Mouse (Mus musculus) liver, embryonic 15.5 days (tissue): ENCODE data around the gene Cldn10. TPM values are rescaled to one million over a fixed set of nuclear protein-coding genes. Genes with fewer than 3 reads are reported as not detected.

Experiments used
- ATAC-seq: fragments of 200-750 bp; cut with Nextera tagmentation; 2 replicates; pipeline ENCODE4 v1.8.0; 2017; ENCODE audit warnings: moderate number of reproducible peaks, mild to moderate bottlenecking, moderate library complexity; ENCODE audit not compliant: insufficient read depth
- H3K27ac ChIP-seq: fragments of 300-500 bp; sonication (generic); replicated peaks from 2 replicates; pipeline ENCODE4 v1.5.1; 2015; ENCODE audit warnings: mild to moderate bottlenecking, inconsistent platforms
- H3K27me3 ChIP-seq: fragments of 300-500 bp; sonication (generic); 2 replicates; pipeline ENCODE4 v1.6.1; 2015; ENCODE audit warnings: mild to moderate bottlenecking, inconsistent platforms
- H3K36me3 ChIP-seq: fragments of 300-500 bp; sonication (generic); replicated peaks from 2 replicates; pipeline ENCODE4 v1.6.1; 2015; ENCODE audit warnings: moderate library complexity, mild to moderate bottlenecking, inconsistent platforms
- H3K4me1 ChIP-seq: fragments of 300-500 bp; sonication (generic); replicated peaks from 2 replicates; pipeline ENCODE4 v1.6.1; 2015; ENCODE audit warnings: inconsistent platforms
- H3K4me2 ChIP-seq: fragments of 300-500 bp; sonication (generic); 2 replicates; pipeline ENCODE4 v1.6.1; 2015; ENCODE audit warnings: moderate library complexity, mild to moderate bottlenecking, inconsistent platforms
- H3K4me3 ChIP-seq: fragments of 300-500 bp; sonication (generic); replicated peaks from 2 replicates; pipeline ENCODE4 v1.5.1; 2015; ENCODE audit warnings: mild to moderate bottlenecking, inconsistent platforms
- H3K9ac ChIP-seq: fragments of 300-500 bp; sonication (generic); 2 replicates; pipeline ENCODE4 v1.6.1; 2015; ENCODE audit warnings: moderate library complexity, mild to moderate bottlenecking, inconsistent platforms
- H3K9me3 ChIP-seq: fragments of 300-500 bp; sonication (generic); replicated peaks from 2 replicates; pipeline ENCODE4 v1.6.1; 2016; ENCODE audit warnings: inconsistent platforms
- WGBS: fragments of 180-500 bp; shearing (Covaris S2); methylation state at CpG from one replicate; pipeline ENCODE4 v1.1.7; 2015; ENCODE audit warnings: mixed read lengths; ENCODE audit not compliant: insufficient replicate concordance; 5-methylcytosine and 5-hydroxymethylcytosine counted together
- polyA plus RNA-seq: library from polyadenylated mRNA; unstranded; fragments of >200 nt; fragmentation: Nextera tagmentation; extraction: Ambion mirVana; gene quantifications from 2 replicates; pipeline ENCODE4 v1.2.1, GENCODE M21; 2015

Cldn10 gene
- polyA plus RNA-seq, 1 experiment from 2014 or later: 0.30 TPM

DNA sequence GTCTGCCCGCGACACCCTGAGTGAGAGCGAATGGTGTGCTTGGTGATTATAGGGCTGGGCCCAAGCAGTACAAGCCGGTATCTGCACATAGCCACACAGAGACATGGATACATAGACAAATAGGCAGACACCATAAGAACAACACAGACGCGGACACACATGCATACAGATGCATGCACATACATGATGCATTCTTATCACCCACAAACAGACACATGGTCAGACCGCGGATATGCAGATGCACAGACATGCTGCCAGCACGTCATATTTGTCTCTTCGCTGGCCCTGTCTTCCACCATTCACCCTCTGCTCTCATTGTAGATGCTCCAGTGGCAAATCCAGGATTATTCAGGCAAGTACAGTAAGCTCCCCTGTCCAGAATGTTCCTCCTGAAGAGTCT, 59.1 kb downstream of the Cldn10 start:
- Histone ChIP-seq H3K4me2 (no peak overlapping the region), H3K9me3 (no peaks in the 10 kb centered on the region), H3K27me3 (peaks cover 18% of the 10 kb centered on the region; the same call in 1 of the 2 replicates), H3K4me1 (0 out of 2 replicates have a peak, but pooled peaks cover 3% of the 10 kb centered on the region), H3K36me3 (no peaks in the 10 kb centered on the region), H3K9ac (no peak overlapping the region), H3K27ac (no peak overlapping the region), H3K4me3 (no peak overlapping the region)
- no peak for ATAC-seq
- WGBS: 74% methylated on average over 10 of the region's 10 CpGs

DNA sequence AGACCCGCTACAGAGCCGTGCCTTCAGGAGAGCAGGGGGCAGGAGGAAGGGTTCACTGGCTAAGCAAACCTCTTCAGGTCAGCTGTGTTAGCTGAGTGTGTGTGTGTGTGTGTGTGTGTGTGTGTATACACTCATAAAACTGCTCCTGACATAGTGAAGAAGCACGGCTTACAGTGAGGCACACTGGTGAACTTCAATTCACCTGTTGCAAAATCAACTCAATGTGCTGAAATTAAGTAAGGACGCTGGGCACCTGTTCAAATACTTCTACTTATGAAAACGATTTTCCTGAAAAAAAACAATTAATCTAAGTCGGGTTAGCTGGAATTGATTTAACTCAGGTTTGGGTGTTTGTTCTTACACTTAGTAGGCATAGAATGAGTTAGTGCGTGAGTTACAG, 60.5 kb downstream of the Cldn10 start:
- Histone ChIP-seq H3K27ac (no peak overlapping the region), H3K4me1 (no peaks in the 10 kb centered on the region), H3K9ac (no peak overlapping the region), H3K27me3 (peaks cover 23% of the 10 kb centered on the region; the same call in 1 of the 2 replicates), H3K4me3 (no peak overlapping the region), H3K36me3 (no peaks in the 10 kb centered on the region), H3K4me2 (no peak overlapping the region), H3K9me3 (no peaks in the 10 kb centered on the region)
- no peak for ATAC-seq
- 60% methylated on average over 7 of the region's 7 CpGs for WGBS

DNA sequence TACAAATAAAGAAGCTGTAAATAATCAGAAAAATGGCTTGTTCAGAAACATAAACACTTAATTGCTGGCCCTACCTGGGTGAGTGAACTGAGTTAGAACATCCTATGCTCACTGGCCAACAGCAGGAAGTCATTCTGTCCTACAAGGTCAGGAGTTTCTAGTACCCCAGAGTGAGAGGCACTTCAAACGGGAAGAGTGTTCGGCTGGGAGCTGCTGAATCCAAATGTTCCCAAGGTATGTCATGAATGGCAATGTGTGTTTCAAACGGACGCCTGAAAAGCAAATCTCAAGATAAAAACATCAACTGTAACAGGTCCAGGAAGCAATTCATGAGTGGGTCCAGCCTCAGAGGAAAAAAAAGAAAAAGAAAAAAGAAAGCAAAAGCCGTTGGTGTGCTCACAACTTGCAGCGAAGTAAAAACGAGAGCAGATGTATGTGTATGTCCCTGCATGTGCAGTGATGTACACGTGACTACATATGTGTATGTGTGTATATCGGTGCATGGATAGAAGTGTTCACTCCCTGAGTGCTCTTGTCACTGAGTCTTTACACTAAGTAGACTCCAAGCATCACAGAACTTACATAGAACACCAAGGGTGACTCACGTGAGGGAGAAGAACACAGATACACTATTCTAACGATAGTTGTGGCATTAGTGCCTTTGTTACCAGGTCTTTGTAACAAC, 62.4 kb downstream of the Cldn10 start:
- WGBS: 52% methylated on average over 11 of the region's 11 CpGs

DNA sequence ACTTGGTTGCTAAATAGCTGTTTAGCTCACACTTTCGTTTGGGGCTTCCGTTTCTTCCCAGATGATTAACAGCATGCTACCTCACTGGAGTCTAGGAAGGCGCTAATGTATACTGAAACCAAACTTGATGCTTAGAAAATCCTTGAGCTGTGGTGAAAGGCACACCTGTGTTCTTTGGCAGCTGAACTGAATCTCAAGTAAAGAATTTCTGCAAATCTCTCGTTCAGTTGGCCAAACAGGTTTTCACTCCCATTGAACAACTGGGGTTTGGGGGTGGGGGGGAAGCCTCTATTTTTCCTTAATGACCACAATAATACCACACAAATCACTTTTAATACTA, 63.0 kb downstream of the Cldn10 start:
- H3K4me3 ChIP-seq: no peak overlapping the region
- no peak for ATAC-seq
- WGBS: 42% methylated on average over 4 of the region's 4 CpGs
- no peaks in the 10 kb centered on the region for H3K36me3 ChIP-seq
- no peak overlapping the region for H3K9ac ChIP-seq
- peaks cover 45% of the 10 kb centered on the region for H3K27me3 ChIP-seq
- no peak overlapping the region for H3K4me2 ChIP-seq
- no peaks in the 10 kb centered on the region for H3K9me3 ChIP-seq
- peaks cover 19% of the 10 kb centered on the region for H3K4me1 ChIP-seq
- no peak overlapping the region for H3K27ac ChIP-seq

More for the DNA sequence above, 62.4 kb downstream of the Cldn10 start:
- no peaks in the 10 kb centered on the region for H3K36me3 ChIP-seq
- H3K9ac ChIP-seq: no peak overlapping the region
- H3K4me3 ChIP-seq: no peak overlapping the region
- H3K27me3 ChIP-seq: peaks cover 40% of the 10 kb centered on the region
- no peaks in the 10 kb centered on the region for H3K9me3 ChIP-seq
- ATAC-seq: no peak
- peaks cover 14% of the 10 kb centered on the region for H3K4me1 ChIP-seq
- H3K27ac ChIP-seq: no peak overlapping the region
- no peak overlapping the region for H3K4me2 ChIP-seq

DNA sequence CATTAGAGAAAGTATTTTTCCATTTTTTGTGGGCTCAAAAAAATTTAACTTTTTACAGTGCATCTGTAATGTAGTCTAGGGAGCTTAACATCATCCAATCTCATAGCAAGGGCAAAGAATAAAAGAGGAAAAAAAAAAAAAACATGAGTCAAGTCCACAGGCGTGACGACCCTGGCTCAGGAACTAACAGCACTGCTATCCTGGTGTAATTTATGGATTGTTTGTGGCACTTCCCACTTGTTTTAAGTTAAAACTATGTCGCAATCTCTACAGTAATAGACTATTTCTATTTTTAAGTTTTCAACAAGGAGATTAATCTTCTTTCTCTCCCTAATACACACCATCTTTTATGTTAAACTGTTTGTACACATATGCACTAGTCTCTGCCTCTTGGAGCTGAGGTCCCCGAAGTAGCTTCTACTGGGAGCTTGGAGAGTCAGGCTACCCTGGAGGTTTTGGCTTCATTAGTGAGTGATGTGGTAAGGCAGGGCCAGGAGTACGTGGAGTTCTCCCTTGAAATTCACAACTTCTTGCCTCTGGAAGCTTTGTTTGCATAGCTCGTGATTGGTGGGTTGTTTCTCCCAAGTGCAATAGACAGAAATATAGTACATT, 63.9 kb downstream of the Cldn10 start:
- no peaks in the 10 kb centered on the region for H3K36me3 ChIP-seq
- WGBS: 41% methylated on average over 6 of the region's 6 CpGs
- no peak overlapping the region for H3K27ac ChIP-seq
- H3K4me3 ChIP-seq: no peak overlapping the region
- H3K9me3 ChIP-seq: no peaks in the 10 kb centered on the region
- no peak overlapping the region for H3K9ac ChIP-seq
- no peak for ATAC-seq
- no peak overlapping the region for H3K4me2 ChIP-seq
- H3K27me3 ChIP-seq: peaks cover 48% of the 10 kb centered on the region
- H3K4me1 ChIP-seq: peaks cover 19% of the 10 kb centered on the region

DNA sequence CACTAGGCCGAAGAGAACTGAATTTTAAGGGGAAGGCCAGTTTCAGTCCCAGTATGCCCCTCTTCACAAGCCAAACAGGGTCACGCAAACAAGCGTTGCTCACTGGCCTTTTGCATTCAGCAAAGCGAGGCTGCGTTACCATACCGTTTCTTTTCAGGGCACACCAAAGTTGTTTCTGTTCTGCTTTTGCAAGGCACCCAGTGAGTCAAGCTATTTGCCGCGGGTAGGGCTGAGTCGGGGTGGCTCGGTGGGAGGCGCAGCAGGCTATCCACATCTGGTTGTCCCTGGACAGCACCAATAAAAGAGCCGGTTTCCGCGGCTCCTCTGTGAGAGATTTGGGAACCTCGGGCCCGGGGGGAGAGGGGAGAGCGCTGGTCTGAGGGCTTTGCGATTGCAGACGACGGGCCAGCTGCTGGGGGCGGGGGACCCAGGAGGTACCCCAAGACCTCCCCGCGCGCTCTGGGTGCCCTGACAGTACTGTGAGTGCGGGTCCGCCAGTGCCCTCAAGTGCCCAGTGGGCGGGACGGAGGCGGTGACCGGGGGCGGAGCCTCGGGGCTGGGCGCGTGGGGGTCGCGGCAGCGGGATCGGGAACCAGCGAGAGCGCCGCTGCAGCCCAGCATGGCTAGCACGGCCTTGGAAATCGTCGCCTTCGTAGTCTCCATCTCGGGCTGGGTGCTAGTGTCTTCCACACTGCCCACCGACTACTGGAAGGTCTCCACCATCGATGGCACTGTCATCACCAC, 66.8 kb downstream of the Cldn10 start:
- Histone ChIP-seq H3K9ac (no peak overlapping the region; the same call in 1 of the 2 replicates), H3K4me2 (peak overlapping the region; percentile 90), H3K36me3 (no peaks in the 10 kb centered on the region), H3K27ac (no peak overlapping the region), H3K9me3 (no peaks in the 10 kb centered on the region), H3K4me3 (peak overlapping the region; percentile 54), H3K27me3 (peaks cover 57% of the 10 kb centered on the region), H3K4me1 (peaks cover 19% of the 10 kb centered on the region)
- WGBS: 2% methylated on average over 48 of the region's 48 CpGs
- ATAC-seq: peak; percentile 31; the same call in 1 of the 2 replicates

DNA sequence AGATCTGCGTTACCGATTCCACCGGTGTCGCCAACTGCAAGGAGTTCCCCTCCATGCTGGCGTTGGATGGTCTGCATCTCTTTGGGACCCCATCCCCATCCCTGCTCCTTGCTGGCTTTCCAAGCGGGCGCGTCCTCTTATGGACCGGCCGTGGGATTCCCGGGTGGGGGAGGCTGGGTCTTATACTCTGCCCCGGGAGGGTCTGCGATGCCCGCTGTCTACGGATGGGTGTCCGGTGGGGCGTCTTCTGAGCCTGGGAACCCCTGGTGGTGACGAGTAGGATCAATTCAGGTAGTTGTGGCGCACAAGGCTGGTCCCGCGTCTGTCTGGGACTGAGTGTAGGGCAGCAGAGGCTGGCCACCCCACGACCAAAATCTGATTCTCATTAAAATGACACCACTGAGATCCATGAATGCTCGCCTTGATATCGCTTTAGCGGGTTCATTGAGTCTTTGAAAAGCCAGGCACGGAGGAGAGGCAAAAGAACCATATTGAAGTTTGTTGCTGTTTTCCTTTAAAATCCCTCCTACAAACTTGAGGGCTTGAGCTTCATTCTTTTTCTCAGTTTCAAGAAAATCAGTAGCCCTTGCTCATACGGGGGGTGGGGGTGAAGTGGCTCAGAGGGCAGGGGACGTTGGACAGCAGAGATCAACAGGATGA, 67.6 kb downstream of the Cldn10 start:
- Histone ChIP-seq H3K27ac (no peak overlapping the region), H3K36me3 (no peaks in the 10 kb centered on the region), H3K9ac (no peak overlapping the region), H3K4me3 (peak overlapping the region; percentile 54), H3K27me3 (peaks cover 57% of the 10 kb centered on the region), H3K9me3 (no peaks in the 10 kb centered on the region), H3K4me2 (peak overlapping the region; percentile 90), H3K4me1 (peaks cover 19% of the 10 kb centered on the region)
- WGBS: 2% methylated on average over 28 of the region's 28 CpGs
- peak; percentile 25; the same call in 1 of the 2 replicates for ATAC-seq

DNA sequence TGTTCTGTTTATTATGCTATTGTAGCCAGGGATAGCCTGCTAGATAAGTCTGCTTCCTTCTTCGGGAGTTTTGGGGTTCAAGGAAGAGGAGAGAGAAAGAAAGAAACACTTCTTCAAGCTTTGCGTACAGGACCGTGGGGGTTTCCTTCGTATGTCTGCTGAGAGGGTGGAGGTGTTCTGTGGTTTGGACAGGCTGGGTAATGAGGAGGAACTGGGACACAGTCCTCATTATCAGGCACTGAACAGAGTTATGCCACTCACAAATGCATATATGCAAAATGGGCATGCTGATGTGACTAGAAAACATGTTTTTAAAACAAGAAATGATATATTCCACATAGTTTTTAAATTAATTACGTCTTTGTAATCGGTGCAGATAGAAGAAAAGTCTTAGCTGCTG, 68.9 kb downstream of the Cldn10 start:
- no peak for ATAC-seq
- Histone ChIP-seq H3K4me3 (no peak overlapping the region), H3K4me1 (peaks cover 19% of the 10 kb centered on the region), H3K27me3 (peaks cover 54% of the 10 kb centered on the region), H3K4me2 (no peak overlapping the region), H3K27ac (no peak overlapping the region), H3K9ac (no peak overlapping the region), H3K9me3 (no peaks in the 10 kb centered on the region), H3K36me3 (no peaks in the 10 kb centered on the region)
- 39% methylated on average over 6 of the region's 6 CpGs for WGBS

DNA sequence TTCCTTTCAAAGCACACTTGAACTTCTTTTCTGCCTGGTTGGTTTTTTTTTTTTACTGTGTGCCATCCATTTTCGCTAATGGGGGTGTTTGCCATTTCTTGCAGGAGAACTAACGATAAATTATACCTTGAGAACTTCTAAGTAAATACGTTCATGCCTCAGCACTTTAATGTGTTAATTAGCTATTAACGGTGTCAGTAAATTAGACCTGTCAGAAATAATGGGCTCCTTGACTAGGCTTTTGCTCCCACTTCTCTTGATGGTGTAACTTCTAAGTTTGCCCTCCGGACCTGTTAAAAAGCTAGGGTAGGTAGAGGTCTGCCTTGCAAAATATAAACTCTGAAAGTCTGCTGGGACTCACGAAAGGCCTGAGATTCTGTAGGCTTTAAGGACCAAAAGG, 70.6 kb downstream of the Cldn10 start:
- H3K4me1 ChIP-seq: peaks cover 19% of the 10 kb centered on the region
- H3K36me3 ChIP-seq: no peaks in the 10 kb centered on the region
- H3K4me2 ChIP-seq: no peak overlapping the region
- H3K27ac ChIP-seq: no peak overlapping the region
- ATAC-seq: no peak
- WGBS: 62% methylated on average over 6 of the region's 6 CpGs
- H3K9me3 ChIP-seq: no peaks in the 10 kb centered on the region
- H3K9ac ChIP-seq: no peak overlapping the region
- no peak overlapping the region for H3K4me3 ChIP-seq
- peaks cover 49% of the 10 kb centered on the region for H3K27me3 ChIP-seq

DNA sequence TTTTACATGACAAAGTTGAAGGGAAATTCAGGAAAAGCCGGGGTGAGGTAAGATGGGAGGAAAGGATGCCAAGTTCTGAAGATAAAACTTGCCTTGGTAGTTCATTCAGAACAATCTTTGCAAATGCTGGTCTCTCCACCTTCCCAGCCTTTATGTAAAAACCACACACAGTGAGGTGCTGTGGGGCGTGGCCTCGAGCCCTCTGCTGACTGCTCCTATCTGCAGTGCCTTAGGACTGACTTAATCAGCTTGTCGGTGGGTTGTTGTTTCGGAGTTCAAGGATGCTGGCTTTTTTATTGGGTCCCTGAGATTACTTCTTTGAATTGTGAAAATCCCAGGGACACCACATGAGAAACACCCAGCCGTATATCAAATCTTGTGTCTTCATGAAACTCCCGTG, 74.5 kb downstream of the Cldn10 start:
- Histone ChIP-seq H3K9ac (no peak overlapping the region), H3K4me1 (peaks cover 23% of the 10 kb centered on the region), H3K27ac (no peak overlapping the region), H3K4me3 (no peak overlapping the region), H3K9me3 (no peaks in the 10 kb centered on the region), H3K36me3 (no peaks in the 10 kb centered on the region), H3K27me3 (peaks cover 21% of the 10 kb centered on the region), H3K4me2 (no peak overlapping the region)
- WGBS: 34% methylated on average over 7 of the region's 7 CpGs
- ATAC-seq: no peak

DNA sequence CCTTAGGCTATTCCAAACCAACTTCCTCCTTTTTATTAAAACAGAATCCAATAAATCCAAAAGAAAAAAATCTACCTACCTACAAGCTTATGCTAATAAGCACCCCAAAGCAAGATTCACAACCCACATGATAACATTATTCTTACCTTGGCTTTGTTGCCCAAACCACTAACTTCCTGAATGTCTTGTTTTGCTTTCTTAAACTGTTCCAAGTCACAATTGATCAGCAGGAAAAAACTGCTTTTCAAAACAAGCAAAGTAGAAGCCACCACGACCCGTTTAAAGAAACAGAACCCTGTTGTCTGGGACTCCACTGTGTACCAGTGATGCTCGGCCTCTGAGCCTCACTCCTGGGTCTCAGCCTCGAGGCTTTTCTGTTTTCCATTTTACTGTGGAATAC, 77.2 kb downstream of the Cldn10 start:
- WGBS: 32% methylated on average over 4 of the region's 4 CpGs
- H3K4me1 ChIP-seq: peaks cover 34% of the 10 kb centered on the region

More for the DNA sequence above, 77.2 kb downstream of the Cldn10 start:
- Histone ChIP-seq H3K9me3 (no peaks in the 10 kb centered on the region), H3K4me2 (no peak overlapping the region), H3K27ac (no peak overlapping the region), H3K4me3 (no peak overlapping the region), H3K36me3 (no peaks in the 10 kb centered on the region), H3K9ac (no peak overlapping the region), H3K27me3 (peaks cover 10% of the 10 kb centered on the region; the same call in 1 of the 2 replicates)
- no peak for ATAC-seq
